Comparison of ENCODE assay signal across 14 mouse cellular contexts in the genomic region with DNA sequence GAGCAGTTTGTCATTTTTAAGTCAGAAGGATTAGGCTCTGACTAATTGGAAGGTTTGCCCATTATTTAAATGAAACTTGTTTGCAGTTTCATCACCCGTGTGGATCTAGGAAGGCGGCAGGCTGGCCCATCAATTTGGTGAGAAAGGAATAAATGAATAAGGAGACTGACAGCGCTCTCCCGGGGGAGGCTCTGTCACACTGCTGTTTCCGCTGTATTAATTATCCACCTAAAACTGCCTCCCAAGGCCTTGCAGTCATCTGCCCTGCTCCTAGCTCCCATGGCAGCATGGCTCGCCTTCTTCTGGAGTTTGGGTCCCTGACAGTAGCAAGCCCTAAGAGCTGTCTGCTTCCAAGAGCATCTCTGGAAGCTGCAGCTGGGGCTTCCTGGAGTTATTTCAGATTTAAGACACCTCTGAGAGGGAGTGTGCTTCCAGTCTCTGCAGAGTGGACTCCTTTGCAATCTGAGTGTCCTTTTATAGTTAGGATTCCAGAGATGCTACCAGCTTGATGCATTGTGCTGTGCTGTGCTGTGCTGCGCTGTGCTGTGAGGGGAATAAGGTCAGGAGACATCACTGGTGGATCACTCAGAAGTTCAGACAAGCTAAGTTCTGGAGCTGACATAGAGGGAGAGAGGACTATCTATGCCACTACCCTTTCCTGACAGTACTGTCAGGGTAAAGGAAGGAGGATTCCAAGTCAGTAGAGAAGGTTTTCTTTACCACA.
DNase-seq lines count a peak whose midpoint lies in the region; ATAC-seq and TF ChIP-seq lines count a peak whose summit lies in the region.
"Had no signal": no experiment of that assay in that cellular context is flagged by ENCODE, and none has a peak within 500 bp of the region (broad histone marks: within the 10 kb centered on the region; RNA-seq: fewer than 3 reads in every experiment).

No protein-coding gene starts in this region.

- no peaks in the 10 kb centered on the region for H3K27me3 ChIP-seq in forebrain, embryonic 14.5 days (replicated peaks; ENCODE audit: control insufficient read depth, insufficient read depth, low read length)
- H3K27me3 ChIP-seq: heart, embryonic 13.5 days; intestine, embryonic 15.5 days; lung, embryonic 15.5 days had no signal

- H3K9me3 ChIP-seq in forebrain, embryonic 14.5 days (replicated peaks; ENCODE audit: control insufficient read depth, low read length), result no peaks in the 10 kb centered on the region
- H3K9me3 ChIP-seq: heart, embryonic 13.5 days; intestine, embryonic 15.5 days; lung, embryonic 15.5 days had no signal

- H3K36me3 ChIP-seq in forebrain, embryonic 14.5 days (ENCODE audit: control insufficient read depth, insufficient read depth, low read length), result no peaks in the 10 kb centered on the region
- H3K36me3 ChIP-seq: heart, embryonic 13.5 days; intestine, embryonic 15.5 days; lung, embryonic 15.5 days had no signal

- peak; percentile 13 for DNase-seq in embryo, embryonic 10 days (ENCODE audit: low spot score)
- DNase-seq in embryo, embryonic 9.5 days (ENCODE audit: extremely low spot score), result no peak
- peak; percentile 73 for DNase-seq in forebrain, embryonic 14.5 days (ENCODE audit: low spot score)
- DNase-seq in layer of hippocampus, adult 2 months (ENCODE audit: low spot score in 2 of 2), result peak; percentile 41 to 47
- peak; percentile 22 for DNase-seq in neural tube, embryonic 10.5 days (ENCODE audit: extremely low spot score, low spot score)
- DNase-seq in spleen, adult 18-20 months, result no peak
- DNase-seq in frontal cortex, postnatal 25 days (ENCODE audit: low spot score in 2 of 2), result no peak
- no peak for DNase-seq in heart, postnatal 36 days
- DNase-seq: cerebellum, adult 11-12 months; thymus, adult 2 months had no signal

- no peak overlapping the region for H3K27ac ChIP-seq in forebrain, embryonic 14.5 days (ENCODE audit: low read depth, low read length)
- peak overlapping the region; percentile 60; the same call in 1 of the 2 replicates for H3K27ac ChIP-seq in layer of hippocampus, adult 2 months
- H3K27ac ChIP-seq: heart, embryonic 13.5 days; intestine, embryonic 15.5 days; lung, embryonic 15.5 days had no signal

- ATAC-seq in forebrain, embryonic 14.5 days, result peak; percentile 81
- ATAC-seq: intestine, embryonic 15.5 days had no signal

- no peak overlapping the region for H3K4me3 ChIP-seq in forebrain, embryonic 14.5 days (ENCODE audit: low read depth, low read length)
- no peak overlapping the region for H3K4me3 ChIP-seq in layer of hippocampus, adult 2 months
- H3K4me3 ChIP-seq: heart, embryonic 13.5 days; intestine, embryonic 15.5 days; lung, embryonic 15.5 days; myocyte had no signal

- no peak overlapping the region for H3K4me2 ChIP-seq in forebrain, embryonic 14.5 days (ENCODE audit: low read length)
- H3K4me2 ChIP-seq: heart, embryonic 13.5 days; intestine, embryonic 15.5 days; lung, embryonic 15.5 days had no signal

- no peak overlapping the region for H3K9ac ChIP-seq in forebrain, embryonic 14.5 days (ENCODE audit: low read length)
- H3K9ac ChIP-seq: heart, embryonic 13.5 days; intestine, embryonic 15.5 days; lung, embryonic 15.5 days had no signal

- no peak for TF ChIP-seq CTCF in layer of hippocampus, adult 2 months (conservative IDR thresholded peaks at IDR 0.05)

- peaks cover 7% of the 10 kb centered on the region; the same call in 1 of the 2 replicates for H3K4me1 ChIP-seq in forebrain, embryonic 14.5 days (ENCODE audit: control insufficient read depth, insufficient read depth, low read length)
- H3K4me1 ChIP-seq: heart, embryonic 13.5 days; intestine, embryonic 15.5 days; lung, embryonic 15.5 days had no signal

- intact Hi-C loops in heart, postnatal 36 days (cut with DNase I), result no loop called here

- 16% methylated on average over 7 of the region's 7 CpGs for WGBS in forebrain, embryonic 14.5 days

Comparison
In these comparisons a context has a peak if more than half of its experiments do, and no peak if none do; other contexts are left out.
1. DNase-seq: peak in embryo, embryonic 10 days (single experiment), forebrain, embryonic 14.5 days (single experiment), layer of hippocampus, adult 2 months (2 of 2) and neural tube, embryonic 10.5 days (single experiment); none in embryo, embryonic 9.5 days (single experiment), spleen, adult 18-20 months (0 of 2), frontal cortex, postnatal 25 days (0 of 2) and heart, postnatal 36 days (0 of 2).